Mouse (Mus musculus) MEL-GATA-1-ER (cell line): Measurements from ENCODE around the gene Exosc1.

Experiments used
- DNase-seq: peaks from one replicate; pipeline ENCODE4 v3.0.0-alpha.2; 2012; ENCODE audit warnings: low read depth; ENCODE audit errors: extremely low read depth

Exosc1 gene

DNA sequence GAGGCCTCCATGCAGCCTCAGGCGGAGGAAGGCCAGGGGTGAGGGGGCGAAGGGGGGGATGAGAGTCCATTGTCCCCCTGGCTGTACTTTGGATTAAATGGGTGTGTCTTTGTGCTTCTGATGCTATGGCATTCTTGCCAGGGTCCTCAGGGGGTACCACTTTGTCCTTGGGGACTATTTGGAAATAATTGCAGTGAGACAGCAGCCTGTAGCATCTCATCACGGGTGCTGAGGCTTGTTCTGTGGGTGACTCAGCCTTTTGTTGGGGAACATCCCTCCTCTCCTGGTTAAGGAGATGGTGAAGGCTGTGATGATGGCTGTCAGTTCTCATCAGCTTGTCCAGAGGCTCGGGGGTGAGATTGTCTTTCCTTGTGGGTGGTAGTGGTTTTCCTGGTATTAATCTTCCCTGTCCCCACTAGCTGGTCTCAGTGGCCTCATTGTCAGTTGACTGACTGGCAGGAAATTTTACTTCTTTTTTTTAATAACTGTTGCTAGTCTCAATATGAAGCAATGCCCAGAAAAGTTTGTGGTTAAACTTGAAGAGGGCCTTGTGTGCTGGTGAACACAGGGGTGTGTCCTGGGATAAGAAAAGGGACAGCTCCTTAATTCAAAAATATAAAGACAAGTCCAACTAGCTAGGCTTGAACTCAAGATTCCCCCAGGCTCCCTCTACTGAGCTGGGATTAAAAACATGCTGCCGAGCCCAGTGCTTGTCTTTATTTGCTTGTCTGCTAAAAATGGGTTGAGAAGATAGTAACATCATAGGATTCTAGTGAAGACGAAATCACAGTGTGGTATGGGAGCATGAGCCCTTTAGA lies 19.2 kb downstream of the Exosc1 start:
- DNase-seq, result no peak

DNA sequence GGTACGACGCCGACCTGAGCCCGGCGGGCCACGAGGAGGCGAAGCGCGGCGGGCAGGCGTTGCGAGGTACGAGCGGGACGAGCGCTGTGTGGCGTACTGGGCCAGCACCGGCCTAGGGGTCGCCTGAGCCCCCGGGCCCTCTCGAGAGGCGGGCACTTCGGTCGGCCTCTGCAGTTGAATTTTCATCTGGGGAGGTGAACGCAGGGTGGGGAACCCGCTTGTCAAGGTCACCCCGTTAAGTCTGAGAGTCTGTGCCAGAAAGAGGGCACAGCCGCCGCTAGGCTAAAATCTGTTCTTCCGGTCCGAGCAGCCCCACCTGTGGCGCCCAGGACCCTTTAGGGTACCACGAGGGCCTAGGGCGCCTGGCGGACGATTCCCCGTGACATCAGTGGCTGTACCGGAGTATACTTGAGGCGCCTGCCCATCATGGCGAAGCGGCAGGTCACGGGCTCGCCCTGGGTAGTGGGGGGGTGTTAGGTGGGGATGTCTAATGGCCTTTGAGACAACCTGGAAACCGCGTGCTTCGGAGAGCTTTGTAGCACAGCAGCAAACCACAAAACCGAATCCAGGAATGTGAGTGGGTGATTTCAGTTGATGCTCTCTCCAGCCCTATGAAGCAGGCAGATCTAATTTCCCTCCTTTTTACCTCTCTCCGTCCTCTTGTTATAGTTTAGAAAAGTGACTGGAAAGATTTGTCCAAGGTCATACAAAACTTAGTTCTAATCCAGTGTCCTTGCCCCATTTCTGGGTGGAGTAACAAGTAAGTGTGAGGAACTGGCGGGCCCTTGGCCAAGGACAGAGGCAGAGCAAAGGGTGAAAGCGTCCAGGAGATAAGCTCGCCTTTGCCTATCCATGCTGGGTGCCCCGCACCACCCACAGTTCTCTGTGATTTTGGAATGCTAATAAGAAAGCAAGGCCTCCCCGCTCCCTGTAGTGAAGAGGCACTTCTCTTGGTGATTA lies 20.8 kb downstream of the Exosc1 start:
- no peak for DNase-seq

- peak; percentile 96 for DNase-seq
Measured at GRCm38 (mm10) chr19:41911178-41912073, 21.8 kb downstream of the Exosc1 start, which contains the start of gene Pgam1. Pgam1 (plus strand) TSS chr19:41911923.

DNA sequence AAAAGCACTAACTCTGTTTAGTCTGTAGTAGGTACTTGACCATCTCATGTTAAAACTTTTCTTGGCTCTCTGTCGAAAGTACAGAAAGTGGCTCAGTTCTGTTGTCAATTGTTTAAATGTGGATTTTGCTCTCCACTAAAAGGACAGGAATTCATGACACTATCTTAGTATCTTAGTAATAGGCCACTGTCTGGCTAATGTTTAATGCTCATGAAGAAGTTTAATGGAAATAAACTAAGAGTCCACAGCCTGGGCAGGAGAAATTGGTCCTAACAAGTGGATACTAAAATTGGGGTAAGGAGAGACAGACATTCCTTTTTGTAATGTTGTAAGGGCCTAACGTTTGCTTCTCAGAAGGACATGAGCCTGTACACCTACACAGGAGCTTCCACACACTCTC lies 22.8 kb downstream of the Exosc1 start:
- no peak for DNase-seq

GRCm38 (mm10) chr19:41908736-41909135 lies 24.5 kb downstream of the Exosc1 start:
- no peak for DNase-seq

DNA sequence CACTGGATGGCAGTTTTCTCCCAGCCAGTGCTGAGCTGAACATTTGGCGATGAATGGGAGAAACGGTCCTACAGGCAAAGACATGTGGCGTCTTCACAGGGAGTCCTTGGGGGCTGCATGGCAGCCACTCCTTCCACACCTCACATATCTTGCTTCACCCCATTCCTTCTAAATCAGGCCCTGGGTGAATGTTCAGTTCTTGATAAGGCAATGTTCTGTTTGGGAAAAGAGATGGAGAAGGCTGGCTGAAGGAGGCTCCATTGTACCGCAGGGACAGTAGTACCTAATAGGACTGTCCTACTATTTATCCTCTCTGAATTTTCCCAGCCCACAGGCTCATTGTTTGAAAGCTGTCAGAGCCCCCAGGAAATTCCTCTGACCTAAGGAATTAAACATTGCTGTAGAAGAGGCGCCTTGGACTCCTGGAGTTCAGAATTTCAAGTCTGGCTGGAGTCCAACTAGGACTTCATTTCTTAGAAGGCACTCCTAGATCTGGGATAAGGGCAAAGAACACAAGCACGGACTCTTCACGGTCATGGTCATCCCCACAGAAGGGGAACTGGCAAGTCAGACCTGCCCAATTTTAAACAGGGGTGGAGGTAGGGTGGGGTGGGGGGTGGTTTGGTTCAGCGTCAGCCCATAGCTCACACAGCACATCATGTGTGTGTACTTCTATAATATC lies 26.0 kb downstream of the Exosc1 start:
- DNase-seq, result peak; percentile 79

DNA sequence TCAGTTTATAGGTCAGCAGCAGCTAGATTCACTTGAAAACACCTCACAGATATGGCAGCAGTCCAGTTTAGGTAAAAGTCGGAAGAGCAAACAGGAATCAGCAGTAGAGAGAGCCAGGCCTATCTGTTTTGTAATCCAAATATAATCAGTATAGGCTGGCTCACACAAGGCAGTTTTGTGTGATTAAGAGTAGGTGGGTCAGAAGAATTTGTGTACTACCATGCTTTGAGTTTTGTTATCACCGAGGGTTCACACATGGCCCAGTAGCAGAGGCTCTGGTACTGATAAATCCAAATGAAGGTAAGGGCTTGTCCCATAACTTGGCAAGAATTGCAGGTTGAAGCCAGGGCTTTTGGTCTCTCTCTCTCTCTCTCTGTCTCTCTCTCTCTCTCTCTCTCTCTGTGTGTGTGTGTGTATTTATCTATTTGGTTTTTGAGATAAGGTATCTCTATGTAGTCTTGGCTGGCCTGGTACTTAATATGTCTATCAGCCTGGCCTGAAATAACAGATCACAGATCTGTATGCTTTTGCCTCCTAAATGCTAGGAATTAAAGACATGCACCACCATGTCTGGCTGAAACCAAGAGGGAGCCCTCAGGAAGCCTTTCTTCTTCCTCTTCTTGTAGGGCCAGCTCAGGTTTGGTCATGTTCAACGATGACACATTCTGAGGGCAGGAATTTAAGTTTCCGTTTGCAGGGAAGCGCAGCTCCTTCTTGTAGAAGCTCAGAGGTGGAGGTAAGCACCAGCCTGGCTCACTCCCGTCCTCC lies 26.7 kb downstream of the Exosc1 start:
- DNase-seq, result peak; percentile 59

DNA sequence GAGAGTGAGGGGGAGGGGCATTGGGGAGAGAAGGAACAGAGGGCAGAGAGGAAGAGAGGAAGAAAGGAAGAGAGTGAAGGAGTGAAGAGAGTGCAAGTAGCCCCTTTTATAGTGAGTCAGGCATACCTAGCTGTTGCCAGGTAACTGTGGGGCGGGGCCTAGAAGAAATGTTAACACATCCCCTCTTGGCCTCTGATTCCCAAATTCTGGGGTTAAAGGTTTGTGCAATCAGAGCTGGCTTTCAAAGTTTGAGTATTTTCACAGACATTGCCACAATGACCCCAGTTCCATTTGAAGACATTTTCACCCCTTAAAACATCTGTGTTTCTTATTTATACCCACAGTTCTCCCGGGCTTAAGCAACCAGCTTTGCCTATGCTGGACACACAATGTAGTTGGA lies 28.0 kb downstream of the Exosc1 start:
- DNase-seq, result no peak

DNA sequence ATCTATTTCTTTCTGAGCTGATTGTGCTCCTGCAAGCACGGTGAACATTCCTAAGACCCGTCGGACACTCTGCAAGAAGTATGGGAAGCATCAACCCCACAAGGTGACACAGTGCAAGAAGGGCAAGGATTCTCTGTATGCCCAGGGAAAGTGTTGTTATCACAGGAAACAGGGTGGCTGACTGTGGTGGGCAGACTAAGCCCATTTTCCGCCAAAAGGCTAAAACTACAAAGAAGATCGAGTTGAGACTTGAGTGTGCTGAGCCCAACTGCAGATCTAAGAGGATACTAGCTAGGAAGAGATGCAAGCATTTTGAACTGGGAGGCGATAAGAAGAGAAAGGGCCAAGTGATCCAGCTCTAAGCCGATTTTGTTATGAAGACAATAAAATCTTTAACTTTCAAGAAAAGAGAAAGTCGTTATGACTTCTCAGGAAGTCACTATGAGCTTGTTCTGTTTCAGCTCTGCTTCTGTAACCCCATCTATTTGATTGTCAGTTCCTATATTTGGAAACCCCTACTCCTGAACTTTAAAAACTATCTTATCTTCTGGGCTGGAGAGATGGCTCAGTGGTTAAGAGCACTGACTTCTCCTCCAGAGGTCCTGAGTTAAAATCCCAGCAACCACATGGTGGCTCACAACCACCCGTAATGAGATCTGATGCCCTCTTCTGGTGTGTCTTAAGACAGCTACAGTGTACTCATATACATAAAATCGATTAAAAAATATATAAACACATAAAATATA lies 30.2 kb downstream of the Exosc1 start:
- peak; percentile 65 for DNase-seq

DNA sequence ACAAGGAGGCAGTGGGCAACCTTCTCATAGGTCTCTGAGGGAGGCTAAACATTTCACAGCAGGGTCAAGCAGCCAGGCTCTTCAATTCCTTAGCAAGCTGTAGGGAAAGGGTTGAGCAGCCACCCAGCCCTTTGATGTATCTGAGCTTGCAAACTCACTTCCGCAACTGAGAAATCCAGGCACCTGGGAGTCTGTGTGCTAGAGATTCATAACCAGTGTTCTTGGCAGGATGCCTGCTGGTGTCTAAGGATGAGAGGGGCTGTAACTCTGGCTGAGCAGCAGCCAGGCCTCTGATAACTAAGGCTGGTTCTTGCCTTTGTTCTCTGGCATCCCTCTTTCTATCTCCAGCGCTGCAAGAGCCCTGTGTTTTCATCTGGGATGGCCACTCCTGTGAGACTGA lies 31.5 kb downstream of the Exosc1 start:
- DNase-seq, result peak; percentile 98

GRCm38 (mm10) chr19:41900495-41901090 lies 32.6 kb downstream of the Exosc1 start:
- peak; percentile 68 for DNase-seq

DNA sequence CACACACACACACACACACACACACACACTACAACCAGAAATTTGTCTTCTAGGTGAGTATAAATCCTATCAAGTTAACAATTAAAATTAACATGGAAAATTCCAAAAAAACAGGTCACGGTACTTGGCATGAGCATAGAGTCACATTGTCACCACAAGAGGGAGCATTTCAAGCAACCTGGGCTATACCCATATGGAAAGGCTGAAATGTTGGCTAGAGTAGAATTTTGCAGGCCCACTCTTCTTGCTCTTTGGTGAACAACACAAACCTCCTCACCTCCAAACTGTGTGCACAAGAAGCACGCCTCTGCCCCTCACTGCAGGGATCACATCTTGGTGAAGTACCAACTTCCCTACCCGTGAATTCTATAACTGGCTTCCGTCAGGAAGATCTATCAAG lies 34.4 kb downstream of the Exosc1 start:
- DNase-seq, result peak; percentile 71

GRCm38 (mm10) chr19:41896319-41896711 lies 36.9 kb downstream of the Exosc1 start:
- no peak for DNase-seq

GRCm38 (mm10) chr19:41895460-41896318 lies 37.5 kb downstream of the Exosc1 start, which contains the start of gene Rrp12:
Rrp12 (minus strand) TSS chr19:41896173.
- peak; percentile 96 for DNase-seq

GRCm38 (mm10) chr19:41894959-41895358 lies 38.3 kb downstream of the Exosc1 start:
- DNase-seq, result peak; percentile 61

DNA sequence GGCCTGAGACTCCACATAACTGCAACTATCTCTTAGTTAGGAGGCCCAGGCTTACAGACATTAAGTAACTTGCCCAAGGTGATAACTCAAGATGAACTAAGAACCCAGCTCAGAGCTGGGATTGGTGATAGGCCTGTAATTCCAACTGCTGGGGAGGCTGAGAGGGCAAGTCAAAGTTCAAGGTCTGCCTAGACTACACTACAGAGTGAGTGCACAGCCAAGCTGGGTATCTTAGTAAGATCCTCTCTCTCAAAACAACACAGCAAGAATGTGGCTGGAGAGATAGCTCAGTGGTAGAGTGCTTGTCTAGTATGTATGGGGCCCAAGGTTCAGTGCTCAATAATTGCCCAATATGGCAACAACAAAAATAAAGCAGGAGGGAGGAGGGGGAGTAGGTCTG lies 45.0 kb downstream of the Exosc1 start:
- no peak for DNase-seq

DNA sequence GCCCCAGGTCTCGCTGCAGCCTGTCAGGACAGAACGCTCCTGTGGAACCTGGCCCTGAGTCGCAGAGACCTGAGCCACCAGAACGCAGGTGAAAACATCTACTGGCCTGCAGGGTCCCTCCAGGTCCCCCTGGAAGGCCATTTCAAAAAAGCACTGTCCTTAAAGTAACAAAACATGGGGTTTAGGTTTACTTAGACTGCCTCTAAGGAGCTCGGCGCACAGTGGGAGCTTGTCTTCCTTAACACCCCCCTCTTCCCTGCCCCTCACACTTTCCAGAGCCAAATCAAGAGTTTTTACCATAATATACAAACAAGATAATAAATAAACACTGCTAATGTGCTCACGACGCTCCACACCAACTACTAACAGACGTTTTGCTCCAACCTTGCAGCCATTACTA lies 49.3 kb downstream of the Exosc1 start:
- no peak for DNase-seq

DNA sequence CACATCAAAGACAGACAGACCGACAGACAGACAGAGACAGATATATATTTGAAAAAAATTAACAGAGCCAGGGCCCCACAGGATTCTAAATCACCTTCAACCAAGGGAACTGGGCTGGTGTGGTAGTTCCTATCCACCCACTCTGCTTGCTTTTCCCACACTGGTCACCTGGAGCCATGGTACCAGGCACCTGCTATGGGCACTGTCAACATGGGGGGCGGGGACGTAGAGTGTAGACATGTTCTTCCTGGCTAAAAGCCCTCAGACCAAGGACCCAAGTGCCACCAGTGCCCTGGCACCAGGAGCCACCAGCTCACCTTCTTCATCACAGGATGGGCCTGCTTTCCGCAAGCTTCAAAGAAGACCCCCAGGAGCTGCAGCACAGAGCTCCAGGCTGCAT lies 51.4 kb downstream of the Exosc1 start:
- DNase-seq, result no peak
